Mouse (Mus musculus): ENCODE results near the gene Rcor3. TPM values are rescaled to one million over a fixed set of nuclear protein-coding genes. Genes with fewer than 3 reads are reported as not detected.

Gene Rcor3
- 10 to 100 TPM; 19.7 to 20.6 TPM for total RNA-seq (2021)
- long read RNA-seq, experiment 1, partial matches to known transcripts: 0 of 8 reads
- long read RNA-seq, experiment 1, other reads (novel, unspliced or antisense): 0 of 8 reads
- long read RNA-seq, experiment 2, partial matches to known transcripts: 3 of 10 reads
- long read RNA-seq, experiment 2, other reads (novel, unspliced or antisense): 3 of 10 reads

DNA sequence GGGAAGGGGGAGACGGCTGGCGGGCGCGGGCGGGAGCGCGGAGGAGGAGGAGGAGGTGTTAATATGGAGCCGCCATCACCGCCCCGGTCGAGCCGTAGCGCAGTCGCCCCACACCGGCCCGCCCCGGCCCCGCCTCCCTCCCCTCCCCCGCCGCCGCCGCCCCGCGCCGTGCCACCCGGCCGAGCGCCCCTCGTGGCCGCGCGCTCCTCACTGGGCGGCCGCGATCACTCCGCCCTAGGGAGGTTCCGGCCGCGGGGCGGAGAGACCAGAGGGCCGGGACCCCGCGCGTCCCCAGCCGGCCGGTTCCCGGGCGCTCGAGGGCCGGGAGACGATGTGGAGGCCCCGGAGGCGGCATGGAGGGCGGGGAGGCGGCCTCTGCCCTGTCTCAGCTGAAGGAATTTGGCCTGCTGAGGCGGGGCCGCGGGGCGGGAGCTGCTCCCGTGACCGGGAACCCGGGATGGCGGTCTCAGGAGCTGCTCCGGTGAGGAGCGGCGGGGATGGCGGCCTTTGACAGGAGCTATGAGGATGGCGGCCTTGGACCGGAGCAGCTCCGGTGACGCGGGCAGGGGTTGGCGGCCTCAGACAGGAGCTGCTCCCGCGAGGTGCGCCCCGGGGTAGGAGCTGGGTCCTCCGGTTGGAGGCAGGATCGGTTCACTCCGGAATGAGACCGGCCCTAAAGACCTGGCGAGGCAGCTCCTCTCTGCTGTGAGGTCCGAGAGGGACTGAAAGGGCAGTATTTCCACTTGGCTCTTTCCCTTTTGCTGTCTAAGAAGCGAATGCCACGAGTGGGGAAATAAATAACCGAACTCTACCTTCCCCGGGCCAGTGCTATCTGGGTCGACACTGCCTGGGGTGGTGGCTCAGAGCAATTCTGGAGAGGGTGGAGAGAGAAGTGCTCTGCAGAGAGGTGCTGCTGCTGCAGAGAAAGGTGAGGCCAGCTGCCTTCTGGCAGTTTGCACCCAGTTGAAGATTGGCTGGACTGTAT lies at the start of gene Rcor3:
Gene Rcor3 (minus strand): TSS at position 137 of the 985 bp plus-strand sequence.
- DNase-seq (ENCODE audit: low spot score in 2 of 2): peak; percentile 83 to 87

DNA sequence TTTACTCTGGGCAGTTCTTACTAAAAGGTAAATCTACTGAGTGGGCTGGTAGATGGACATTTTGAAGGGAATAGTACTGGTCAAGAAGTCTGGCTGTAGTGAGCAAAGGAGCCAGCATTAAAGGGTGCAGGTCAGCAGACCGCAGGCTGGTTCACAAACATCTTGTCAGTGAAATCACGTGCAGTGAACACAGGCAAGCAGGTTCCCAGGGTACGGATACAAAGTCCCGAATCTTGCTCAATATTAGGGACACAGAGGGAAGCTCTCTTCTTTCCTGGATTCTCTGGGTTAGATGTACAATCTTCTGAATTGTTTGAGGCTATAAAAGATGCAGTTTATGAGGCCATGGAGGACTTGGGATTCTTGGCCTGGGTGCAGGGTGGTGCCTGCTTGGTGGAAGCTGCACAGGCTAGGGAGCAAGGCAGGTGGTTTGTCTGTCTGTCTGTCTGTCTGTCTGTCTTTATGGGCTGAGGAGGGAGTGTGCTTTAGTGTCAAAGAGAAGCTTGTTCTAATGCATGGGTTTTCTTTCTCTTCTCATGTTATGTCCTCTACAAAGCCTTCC lies 43.9 kb upstream of the Rcor3 start:
- DNase-seq (ENCODE audit: low spot score in 2 of 2): no peak

DNA sequence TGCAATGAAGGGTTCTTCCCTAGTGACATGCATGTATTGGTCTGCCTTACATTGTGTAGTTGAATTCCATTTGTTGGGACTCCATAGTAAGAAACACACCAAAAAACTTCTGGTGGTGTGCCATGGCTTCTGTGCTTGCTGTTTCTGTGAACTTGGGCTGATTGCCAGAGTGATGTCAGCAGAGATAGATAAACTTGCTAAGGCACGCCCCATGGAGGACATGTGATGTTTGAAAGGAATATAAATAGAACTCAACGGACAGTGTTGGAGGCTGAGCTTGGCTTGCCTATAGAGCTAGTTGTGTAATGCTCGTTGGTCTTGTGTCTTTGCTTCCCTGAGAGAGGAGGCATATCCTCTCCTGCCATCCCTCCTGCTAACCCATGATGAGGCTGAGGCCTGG lies 42.0 kb upstream of the Rcor3 start:
- no peak for DNase-seq (ENCODE audit: low spot score in 2 of 2)

DNA sequence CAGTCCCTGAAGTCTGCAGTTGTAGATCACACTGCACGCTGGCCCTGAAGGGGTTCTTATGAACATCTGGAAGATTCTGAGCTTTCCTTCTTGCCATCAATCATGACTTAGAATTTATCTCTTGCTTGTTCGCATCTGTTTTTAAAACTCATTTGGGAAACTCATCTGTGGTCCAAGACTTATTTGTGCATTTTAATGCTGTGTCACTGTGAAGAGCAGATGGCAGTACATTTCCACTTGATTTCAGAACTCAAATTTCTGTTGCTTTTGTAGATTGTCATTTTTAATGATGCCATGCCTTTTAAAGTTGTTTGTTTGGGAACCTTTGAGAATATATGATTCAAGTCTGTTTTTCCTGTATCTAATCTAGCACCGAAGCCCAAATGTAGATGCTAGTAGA lies 33.6 kb upstream of the Rcor3 start:
- no peak for DNase-seq (ENCODE audit: low spot score in 2 of 2)

DNA sequence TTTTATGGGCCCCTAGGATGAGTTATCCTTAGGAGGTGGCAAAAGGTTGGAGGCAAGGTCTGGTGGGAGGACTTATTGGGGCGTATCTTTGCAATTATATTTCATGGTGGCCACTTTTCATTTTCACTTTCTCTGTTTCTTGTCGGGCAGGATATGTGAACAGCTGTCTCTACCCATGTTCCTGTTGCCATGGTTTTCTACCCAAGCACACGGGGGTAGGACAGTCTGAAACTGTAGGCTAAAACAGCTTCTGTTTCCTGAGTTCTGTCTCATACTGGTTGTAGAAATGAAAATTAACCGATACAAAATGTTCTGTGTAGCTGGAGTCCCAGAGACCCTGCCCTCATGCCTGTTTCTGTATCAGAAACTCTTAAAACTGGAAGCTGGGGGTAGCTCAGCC lies 13.3 kb upstream of the Rcor3 start:
- DNase-seq (ENCODE audit: low spot score in 2 of 2): no peak

DNA sequence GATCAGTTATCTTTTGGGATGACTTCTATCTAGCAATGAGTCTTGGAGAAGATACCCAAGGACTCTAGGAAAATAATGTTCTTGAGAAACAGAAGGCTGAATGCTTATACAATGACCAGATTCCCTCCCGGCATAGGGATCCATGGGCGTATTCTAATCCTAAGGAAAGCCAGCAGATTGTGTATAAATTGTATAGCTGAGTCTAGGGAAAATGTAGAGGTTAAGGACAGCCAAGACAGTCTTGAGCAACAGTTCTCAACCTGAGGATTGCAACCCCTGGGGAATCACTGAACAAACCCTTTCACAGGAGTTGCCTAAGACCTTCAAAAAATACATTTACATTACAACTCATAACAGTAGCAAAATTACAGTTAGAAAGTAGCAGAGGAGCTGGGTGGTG lies 2.5 kb upstream of the Rcor3 start:
- no peak for DNase-seq (ENCODE audit: low spot score in 2 of 2)

DNA sequence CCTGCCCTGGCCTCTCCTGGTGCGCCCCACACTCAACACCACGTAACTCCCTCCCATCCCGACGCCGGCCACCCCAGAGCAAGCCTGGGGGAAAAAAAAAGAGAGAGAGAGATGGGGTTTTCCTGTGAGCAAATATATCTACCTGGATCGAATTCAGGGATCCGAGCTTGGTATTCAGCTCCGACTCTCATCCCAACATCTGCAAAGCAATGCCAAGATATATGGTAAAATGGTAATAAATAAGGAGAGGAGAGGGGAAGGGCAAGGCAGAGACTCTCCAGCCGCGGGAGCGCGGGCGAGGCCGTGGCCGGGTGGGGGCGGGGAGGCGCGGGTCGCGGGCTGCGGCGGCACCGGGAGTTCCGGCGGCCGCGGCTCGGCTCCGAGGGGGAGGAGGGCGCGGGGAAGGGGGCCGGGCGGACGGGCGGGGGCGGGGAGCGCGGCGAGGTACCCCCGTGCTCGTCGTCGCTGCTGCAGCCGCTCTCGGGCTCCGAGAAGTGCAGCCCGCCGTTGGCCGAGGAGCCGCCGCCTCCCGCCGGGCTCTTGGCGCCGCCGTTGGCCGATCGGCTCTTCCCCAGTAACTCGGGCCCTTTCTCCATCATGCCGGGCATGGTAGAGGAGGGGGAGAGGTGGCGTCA lies 454 bp downstream of the Rcor3 start:
- peak in 1 of 2 experiments; percentile 40 for DNase-seq (ENCODE audit: low spot score in 2 of 2)

DNA sequence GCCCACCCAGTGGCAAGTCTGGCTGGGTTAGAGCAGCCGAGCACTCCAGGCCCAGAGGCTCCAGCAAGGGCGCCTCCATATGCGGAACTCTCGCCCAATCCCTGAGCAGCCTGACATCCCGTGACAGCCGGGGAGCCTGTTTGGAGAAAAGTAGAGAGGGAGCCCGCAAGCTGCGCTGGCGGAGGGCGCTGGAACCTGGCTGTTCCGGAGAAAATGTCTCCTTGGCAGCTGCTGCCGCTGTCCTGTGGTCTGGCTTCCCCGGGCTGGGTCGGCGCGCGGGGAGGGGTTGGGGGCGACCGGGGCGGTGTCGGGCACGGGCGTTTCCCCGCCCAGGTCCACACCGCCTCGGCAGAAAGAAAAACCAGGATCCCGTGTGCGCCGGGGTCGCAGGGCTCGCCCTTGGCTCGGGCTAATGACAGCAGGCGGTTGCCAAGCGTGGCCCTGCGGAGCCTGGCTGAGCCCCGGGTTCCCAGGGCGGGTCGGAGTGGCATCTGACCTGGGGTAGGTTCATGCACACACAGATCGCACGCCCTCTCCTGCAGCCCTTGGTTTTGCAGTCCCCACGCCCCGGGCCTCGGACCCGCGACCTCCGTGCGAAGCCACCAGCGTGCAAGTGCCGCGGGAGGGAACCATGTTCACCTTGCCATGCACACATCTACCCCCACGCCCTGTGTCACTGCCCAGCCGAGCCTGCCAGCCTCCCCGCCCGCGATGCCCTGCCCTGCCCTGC lies 1.1 kb downstream of the Rcor3 start:
- DNase-seq (ENCODE audit: low spot score in 2 of 2): peak; percentile 69 to 75

DNA sequence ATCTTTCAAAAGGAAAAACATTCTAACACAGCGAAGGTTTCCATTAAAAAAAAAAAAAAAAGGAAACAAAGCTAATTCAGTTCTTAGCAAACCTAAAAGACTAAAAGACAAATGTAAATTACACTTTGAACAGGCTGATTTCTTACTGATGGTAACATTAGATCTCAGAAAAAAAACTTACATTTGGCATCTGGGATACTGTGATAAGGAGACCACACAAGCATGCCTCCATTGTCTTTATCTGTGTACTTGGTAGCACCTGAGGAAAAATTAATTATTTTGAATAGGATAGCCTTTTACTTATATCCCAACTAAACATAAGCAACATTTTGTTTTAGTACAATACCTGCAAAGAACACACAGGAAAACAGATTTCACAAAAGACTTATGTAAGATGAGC lies 7.7 kb downstream of the Rcor3 start:
- DNase-seq (ENCODE audit: low spot score in 2 of 2): no peak

DNA sequence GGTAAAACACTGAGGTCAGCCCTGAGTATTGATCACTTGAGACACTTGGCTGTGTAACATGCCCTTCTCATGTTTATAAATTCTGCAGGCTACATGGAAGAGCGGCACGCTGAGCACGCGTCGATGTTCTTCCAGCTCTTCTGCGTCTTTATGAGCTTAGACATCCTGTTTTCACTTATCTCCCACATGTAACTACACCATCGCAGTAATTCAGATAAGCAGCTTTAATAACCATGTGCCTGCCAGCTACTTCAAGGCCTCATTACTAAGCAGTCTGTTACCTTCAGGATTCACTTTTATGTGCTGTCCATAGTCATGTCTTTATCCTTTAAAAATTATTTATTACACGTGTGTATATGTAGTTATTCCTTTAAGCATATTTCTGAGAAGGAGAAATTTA lies 9.5 kb downstream of the Rcor3 start:
- no peak for DNase-seq (ENCODE audit: low spot score in 2 of 2)

DNA sequence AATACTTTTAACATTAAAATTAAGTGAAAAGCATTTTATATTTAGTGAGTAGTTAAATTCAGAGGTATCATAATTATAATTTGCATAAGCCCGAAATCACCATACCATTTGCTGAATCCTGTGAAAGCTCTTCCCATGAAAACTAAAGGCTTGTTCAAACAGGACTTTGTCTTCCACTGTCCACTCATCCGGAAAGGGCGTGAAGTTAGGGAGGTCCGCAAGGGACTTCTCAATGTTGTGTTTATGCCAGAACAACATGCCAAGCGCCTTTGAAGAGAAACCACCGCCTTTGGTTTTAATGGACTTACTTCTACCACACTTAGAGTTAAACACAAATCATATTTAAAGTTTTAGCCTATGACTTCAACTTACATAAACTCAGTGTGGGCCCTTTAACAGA lies 12.1 kb downstream of the Rcor3 start:
- no peak for DNase-seq (ENCODE audit: low spot score in 2 of 2)

DNA sequence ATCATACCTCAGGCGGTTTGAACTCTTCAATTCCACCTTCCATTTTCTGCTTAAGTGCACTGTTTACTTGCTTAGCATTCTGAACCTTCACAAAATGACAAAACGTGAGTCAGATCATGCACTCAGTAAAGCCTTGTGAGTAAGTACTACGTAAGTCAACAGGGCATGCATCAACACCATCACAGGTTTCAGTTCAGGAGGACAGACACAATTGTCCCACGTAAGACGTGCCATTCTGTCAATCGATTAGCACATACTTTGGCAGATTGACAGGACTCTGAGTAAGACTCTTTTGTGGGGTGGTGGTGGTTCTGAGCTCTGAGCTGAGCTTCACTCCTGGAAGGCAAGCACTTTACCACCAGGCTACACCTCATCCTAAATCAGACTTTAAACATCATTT lies 21.6 kb downstream of the Rcor3 start:
- DNase-seq (ENCODE audit: low spot score in 2 of 2): no peak

DNA sequence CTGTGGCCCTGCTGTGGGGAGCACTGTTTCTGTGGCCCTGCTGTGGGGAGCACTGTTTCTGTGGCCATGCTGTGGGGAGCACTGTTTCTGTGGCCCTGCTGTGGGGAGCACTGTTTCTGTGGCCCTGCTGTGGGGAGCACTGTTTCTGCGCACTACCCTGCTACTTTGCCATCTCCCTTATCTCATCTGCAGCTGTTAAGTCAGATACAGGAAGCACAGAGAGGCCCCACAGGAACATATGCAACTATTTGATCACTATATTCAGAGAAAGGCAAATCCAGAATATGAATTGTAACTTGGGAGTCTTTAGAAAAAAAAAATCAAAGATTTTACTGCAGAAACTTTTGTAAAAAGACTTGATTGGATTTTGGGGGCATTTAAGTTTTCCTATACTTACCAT lies 22.5 kb downstream of the Rcor3 start:
- DNase-seq (ENCODE audit: low spot score in 2 of 2): no peak

DNA sequence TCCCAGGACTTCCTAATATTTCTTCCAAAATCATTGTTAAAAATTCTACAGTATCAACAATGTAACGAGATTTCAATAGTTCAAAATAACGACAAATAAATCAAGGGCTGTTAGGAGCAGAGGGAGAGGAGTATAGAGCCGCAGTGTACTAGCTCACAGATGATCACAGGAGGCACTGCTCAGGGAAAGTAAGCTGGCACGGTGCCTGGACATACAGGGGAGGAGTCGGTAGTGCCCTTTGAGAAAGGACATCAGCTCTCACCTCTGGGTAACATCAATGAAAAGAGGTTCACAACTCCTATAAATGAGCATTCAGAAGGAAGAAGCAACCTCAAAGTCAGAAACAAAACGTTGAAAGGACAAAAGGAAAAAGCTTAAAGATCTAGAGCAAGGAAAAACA lies 28.7 kb downstream of the Rcor3 start:
- no peak for DNase-seq (ENCODE audit: low spot score in 2 of 2)

DNA sequence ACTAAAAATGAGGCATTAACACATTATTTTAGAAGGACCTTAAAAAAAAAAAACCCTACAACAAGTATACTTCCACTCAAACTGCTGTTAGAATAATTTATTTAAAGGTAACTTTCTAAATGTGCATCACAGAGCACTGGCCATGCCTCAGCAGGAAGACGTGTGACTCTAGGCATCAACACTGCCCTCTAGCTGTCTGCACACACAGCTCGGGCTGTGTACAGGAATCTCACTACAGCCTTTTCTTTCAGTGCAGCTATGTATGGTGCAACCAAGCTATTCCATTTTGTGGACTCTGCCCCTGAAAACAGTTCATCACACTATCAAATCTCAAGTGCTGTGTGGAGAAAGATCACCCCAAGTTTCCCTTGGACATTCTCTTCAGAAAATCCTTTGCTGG lies 30.5 kb downstream of the Rcor3 start:
- no peak for DNase-seq (ENCODE audit: low spot score in 2 of 2)

DNA sequence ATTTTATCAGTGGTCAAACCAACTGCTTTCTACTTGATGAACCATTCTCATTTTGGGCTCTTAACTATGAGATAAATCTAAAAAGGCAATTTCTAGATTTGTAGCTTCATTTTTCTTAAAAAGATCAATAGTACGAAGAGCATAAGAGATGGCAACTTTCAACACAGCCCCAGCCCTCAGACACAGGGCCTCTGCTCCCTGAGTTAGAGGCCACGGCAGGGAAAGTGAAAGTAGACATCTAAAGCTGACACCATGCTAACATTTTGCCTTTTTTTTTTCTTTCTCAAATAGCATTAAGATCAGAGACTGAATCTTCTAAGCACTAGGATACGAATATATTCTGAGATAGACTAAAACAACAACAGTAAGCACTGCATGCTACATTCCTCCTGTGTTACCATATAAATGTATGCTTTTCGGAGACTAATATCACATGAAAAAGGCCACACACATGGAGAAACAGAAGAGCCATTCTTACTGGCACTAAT lies 31.9 kb downstream of the Rcor3 start:
- no peak for DNase-seq (ENCODE audit: low spot score in 2 of 2)

DNA sequence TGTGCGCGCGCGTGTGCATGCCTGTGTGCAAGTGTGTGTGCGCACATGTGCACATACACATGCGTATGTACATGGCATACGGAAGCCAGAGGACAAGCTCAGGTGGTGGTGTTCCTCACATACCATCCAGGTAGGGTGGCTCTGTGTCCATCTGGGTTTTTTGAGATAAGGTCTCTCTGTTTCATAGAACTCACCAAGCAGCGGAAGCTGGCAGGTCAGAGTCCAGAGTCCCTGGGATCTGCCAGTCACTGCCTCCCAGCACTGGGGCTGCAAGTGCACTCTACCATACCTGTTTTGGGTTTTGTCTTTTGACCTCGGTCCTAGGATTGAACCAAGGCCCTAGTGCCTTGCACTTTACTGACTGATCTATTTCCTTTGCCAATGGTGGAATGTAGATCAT lies 33.8 kb downstream of the Rcor3 start:
- DNase-seq (ENCODE audit: low spot score in 2 of 2): peak in 1 of 2 experiments; percentile 11

DNA sequence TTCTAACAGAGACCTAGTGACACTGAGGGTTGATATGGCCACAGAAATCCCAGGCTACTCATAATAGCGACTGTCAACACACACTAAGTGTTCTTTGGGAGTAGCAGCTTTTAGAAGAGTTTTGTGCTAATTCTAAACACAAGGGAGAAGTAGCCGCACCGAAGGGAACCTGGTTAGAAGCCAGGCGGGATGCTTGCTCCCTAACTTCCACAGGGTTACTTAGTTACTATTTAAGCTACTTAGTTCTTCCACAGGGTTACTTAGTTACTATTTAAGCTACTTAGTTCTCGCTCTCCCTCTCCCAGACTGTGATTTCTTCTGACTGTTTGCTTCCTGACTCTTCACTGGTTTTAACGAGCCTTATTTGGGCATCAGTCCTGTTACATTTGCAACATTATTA lies 34.7 kb downstream of the Rcor3 start:
- DNase-seq (ENCODE audit: low spot score in 2 of 2): no peak

DNA sequence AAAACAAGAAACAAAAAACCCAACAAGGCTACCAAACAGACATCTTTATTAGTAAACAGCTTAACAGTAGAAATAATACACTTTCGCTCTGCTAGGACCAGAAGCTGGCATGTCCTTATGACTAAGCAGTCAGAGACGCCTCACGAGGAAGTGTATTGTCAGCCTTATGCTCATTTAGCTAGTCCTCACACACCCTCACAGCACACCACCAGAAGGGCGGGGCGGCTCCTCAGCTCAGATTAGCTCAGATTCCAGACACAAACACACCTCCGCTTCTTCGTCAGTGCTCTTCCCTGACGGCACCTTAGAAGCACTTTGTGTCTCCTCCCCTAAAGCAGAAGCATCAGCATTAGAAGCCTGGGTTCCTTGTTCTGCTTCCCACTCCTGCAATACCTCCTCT lies 36.5 kb downstream of the Rcor3 start:
- DNase-seq (ENCODE audit: low spot score in 2 of 2): peak in 1 of 2 experiments; percentile 10

DNA sequence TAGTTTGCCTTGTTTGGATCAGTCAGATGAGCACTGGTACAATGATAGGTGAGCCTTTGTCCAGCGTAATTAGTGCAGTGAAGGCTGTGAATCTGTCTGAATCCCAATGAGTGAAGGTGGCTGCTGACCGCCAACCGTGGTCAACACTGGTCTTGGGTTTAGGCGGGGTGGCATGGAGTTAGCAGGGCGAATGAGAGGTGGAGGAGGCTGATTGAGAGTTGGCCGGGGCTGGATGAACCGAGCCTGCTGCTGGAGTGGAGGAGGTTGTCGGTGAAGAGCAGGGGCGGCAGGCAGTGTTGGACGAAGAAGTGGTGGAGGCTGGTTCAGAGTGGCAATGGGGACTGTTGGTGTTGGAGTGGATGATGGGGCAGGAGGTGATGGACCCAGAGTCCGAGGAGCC lies 37.1 kb downstream of the Rcor3 start:
- peak in 1 of 2 experiments; percentile 14 for DNase-seq (ENCODE audit: low spot score in 2 of 2)

DNA sequence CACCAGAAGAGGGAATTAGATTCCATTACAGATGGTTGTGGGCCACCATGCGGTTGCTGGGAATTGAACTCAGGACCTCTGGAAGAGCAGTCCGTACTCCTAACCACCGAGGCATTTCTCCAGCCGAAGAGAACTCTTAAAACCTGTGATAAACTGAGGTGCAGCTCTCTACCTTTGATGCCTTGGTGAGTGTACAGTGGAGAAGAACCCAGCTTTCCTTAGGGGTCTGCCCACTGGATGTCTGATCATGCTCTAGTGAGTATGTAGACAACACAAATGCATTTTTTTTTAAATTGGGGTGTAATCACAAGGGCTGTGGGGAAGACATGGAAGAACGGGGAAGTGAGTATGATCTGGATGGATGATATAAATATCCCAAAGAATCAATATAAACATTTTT lies 42.2 kb downstream of the Rcor3 start:
- DNase-seq (ENCODE audit: low spot score in 2 of 2): no peak

All from adrenal gland, adult 18-20 months (tissue).